Mouse (Mus musculus) frontal cortex, adult 2 months (tissue): ENCODE measurements around the gene Cenpb. TPM values are rescaled to one million over a fixed set of nuclear protein-coding genes. Genes with fewer than 3 reads are reported as not detected.

ENCODE experiments used
- DNase-seq, 2 experiments: peaks; one replicate each; pipeline ENCODE4 v3.0.0; 2022; ENCODE audit warnings: low spot score in 1 of 2; ENCODE audit errors: extremely low spot score in 1 of 2
- polyA plus RNA-seq: library from polyadenylated mRNA; depleted of rRNA; stranded (reverse); fragments of >200 nt; gene quantifications from 2 replicates; pipeline ENCODE4 v1.2.3, GENCODE M21; 2012

The Cenpb gene
- polyA plus RNA-seq, 1 experiment, result 79.6 TPM

GRCm38 (mm10) chr2:131170936-131171335 is 8.9 kb downstream of the Cenpb start:
- no peak for DNase-seq

- no peak for DNase-seq
These were observed 11.0 kb downstream of the Cenpb start for GRCm38 (mm10) chr2:131168914-131169313.

- DNase-seq, result no peak
These were observed 11.9 kb downstream of the Cenpb start for GRCm38 (mm10) chr2:131167984-131168383.

GRCm38 (mm10) chr2:131166172-131166571 is 13.7 kb downstream of the Cenpb start:
- no peak for DNase-seq

GRCm38 (mm10) chr2:131163924-131164323 is 15.9 kb downstream of the Cenpb start:
- no peak for DNase-seq

GRCm38 (mm10) chr2:131160671-131161111 is 19.2 kb downstream of the Cenpb start:
- peak in 1 of 2 experiments; percentile 54 for DNase-seq

GRCm38 (mm10) chr2:131159938-131160581 is 19.8 kb downstream of the Cenpb start, which contains the start of gene 1700037H04Rik:
TSS of gene 1700037H04Rik (minus strand) at chr2:131160081.
- DNase-seq, result peak; percentile 94 to 96

- DNase-seq, result no peak
These were observed 20.4 kb downstream of the Cenpb start for GRCm38 (mm10) chr2:131159491-131159910.

GRCm38 (mm10) chr2:131156987-131157386 is 22.9 kb downstream of the Cenpb start:
- DNase-seq, result no peak

GRCm38 (mm10) chr2:131154036-131154435 is 25.8 kb downstream of the Cenpb start:
- no peak for DNase-seq

- no peak for DNase-seq
These were observed 27.6 kb downstream of the Cenpb start for GRCm38 (mm10) chr2:131152166-131152730.

- no peak for DNase-seq
These were observed 30.7 kb downstream of the Cenpb start for GRCm38 (mm10) chr2:131149254-131149578.

GRCm38 (mm10) chr2:131148353-131149253 is 31.3 kb downstream of the Cenpb start:
- no peak for DNase-seq

- DNase-seq, result no peak
These were observed 32.9 kb downstream of the Cenpb start for GRCm38 (mm10) chr2:131147043-131147365.

- DNase-seq, result peak in 1 of 2 experiments; percentile 44
These were observed 33.4 kb downstream of the Cenpb start for GRCm38 (mm10) chr2:131146193-131147042.

- DNase-seq, result no peak
These were observed 34.3 kb downstream of the Cenpb start for GRCm38 (mm10) chr2:131145536-131145935.

GRCm38 (mm10) chr2:131145121-131145520 is 34.7 kb downstream of the Cenpb start:
- no peak for DNase-seq

GRCm38 (mm10) chr2:131143007-131143780 is 36.7 kb downstream of the Cenpb start:
- no peak for DNase-seq

- DNase-seq, result peak in 1 of 2 experiments; percentile 61
These were observed 37.3 kb downstream of the Cenpb start for GRCm38 (mm10) chr2:131142592-131142991.
